Mouse (Mus musculus): Measurements from ENCODE around the gene Olfr624.

- TF ChIP-seq POLR2A (IDR thresholded peaks at IDR 0.05; ENCODE audit: low read depth, low read length) (no peak), CTCF (conservative IDR thresholded peaks at IDR 0.05; ENCODE audit: insufficient read depth, insufficient read length, low read depth, low read length) (peak; percentile 28; the same call in 1 of the 2 replicates)
These were observed 41.0 kb upstream of the Olfr624 start for GRCm38 (mm10) chr7:103712024-103712423.
